Mouse (Mus musculus) left cerebral cortex, postnatal 25 days (tissue): Measurements from ENCODE around the gene Ctnna3. TPM values are rescaled to one million over a fixed set of nuclear protein-coding genes. Genes with fewer than 3 reads are reported as not detected.

Source experiments
- DNase-seq, 2 experiments: peaks; one replicate each; pipeline ENCODE4 v3.0.0; 2022; ENCODE audit warnings: low spot score in 2 of 2, mixed read lengths in 1 of 2
- intact Hi-C: fragments of 180-260 bp; cut with DNase I; formaldehyde crosslinking; loops from one replicate; pipeline ENCODE4 v1.15.1; 2025
- total RNA-seq, 2 experiments: library from RNA; stranded (reverse); gene quantifications; 2 replicates each; pipeline ENCODE4 v1.2.3; 2021

Gene Ctnna3
- total RNA-seq, 2 experiments from 2014 or later = 2.1 to 2.2 TPM

- intact Hi-C loops = no loop called here
- no peak for DNase-seq
Measured at GRCm38 (mm10) chr10:63650307-63650706, 220.4 kb downstream of the Ctnna3 start.

DNA sequence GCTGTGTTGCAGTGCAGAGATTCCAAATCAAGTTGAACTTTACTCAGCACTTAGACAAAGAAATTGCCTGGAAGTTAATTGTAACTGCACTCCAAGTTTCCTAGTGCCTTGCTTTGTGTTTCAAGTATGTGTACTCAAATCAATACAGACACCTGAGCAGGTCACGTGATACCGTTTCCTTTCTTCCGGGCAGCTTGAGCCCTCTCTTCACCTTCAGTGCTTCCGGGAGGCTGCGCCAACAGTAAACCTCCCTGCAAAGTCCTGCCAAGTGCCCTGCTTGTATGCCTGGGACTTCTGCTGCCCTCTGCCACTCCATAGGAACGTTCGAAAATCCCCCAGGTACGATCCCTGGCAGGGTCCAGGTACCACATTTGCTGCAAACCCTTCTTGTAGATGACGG lies 223.0 kb downstream of the Ctnna3 start:
- DNase-seq = no peak
- intact Hi-C loops = no loop called here

DNA sequence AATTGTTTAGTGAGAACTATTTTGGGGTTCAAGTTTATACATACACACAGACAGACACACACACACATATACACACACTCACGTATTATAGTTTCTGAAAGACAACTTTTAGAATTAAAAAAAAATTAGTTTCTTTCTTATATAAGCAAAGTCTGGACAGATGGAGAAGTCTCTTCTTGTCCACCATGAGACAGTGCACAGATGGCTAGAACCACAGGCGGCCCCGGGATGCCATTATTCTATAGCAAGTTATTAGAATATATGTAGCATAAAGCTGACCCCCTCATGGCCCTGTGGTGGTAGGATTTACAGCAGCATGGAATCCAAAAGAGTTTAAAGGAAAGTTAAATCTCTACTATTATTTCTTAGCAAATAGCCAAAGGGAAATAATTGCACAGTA lies 223.7 kb downstream of the Ctnna3 start:
- intact Hi-C loops = no loop called here
- DNase-seq = no peak

GRCm38 (mm10) chr10:63654560-63654959 lies 224.7 kb downstream of the Ctnna3 start:
- DNase-seq = no peak
- intact Hi-C loops = no loop called here

GRCm38 (mm10) chr10:63676343-63676742 lies 246.4 kb downstream of the Ctnna3 start:
- DNase-seq = peak in 1 of 2 experiments; percentile 10
- intact Hi-C loops = no loop called here

- DNase-seq = no peak
- intact Hi-C loops = no loop called here
Measured at GRCm38 (mm10) chr10:63689233-63689632, 259.3 kb downstream of the Ctnna3 start.

- DNase-seq = no peak
- intact Hi-C loops = no loop called here
Measured at GRCm38 (mm10) chr10:63689651-63690050, 259.8 kb downstream of the Ctnna3 start.

DNA sequence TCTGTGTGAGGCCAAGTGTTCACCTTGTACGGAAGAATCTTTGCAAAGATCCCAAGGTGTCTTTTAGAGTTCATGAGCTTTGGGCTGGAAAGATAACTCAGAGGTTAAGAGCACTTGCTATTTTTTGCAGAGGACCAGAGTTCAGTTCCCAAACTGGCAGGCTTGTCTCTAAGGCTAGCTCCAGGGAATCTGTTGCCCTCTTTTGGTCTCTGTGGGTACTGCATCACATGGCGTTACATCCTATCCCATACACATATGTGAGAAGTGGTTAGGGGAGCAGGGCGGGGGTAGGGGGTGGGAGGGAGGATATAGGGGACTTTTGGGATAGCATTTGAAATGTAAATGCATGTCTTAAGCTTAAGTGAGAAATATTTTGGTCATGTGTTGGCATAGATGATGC lies 262.1 kb downstream of the Ctnna3 start:
- intact Hi-C loops = no loop called here
- DNase-seq = no peak

DNA sequence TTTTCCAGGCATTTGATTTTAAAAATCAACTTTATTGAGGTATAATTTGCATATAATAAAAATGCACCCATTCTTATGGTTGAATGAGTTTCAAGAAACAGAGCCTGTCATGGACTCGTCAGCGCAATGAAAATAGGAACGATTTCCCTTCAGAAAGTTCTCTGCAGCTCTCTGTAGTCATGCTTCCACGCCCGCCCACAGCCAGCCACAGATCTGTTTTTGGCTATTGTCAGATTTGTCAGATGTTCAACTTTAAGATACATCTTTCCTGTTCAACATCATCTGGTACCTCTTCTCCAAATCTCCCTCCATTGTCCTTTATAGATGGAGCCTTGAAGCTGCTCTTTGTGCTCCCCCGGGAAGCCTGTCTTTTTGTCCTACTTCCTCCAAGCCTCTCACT lies 280.3 kb downstream of the Ctnna3 start:
- intact Hi-C loops = no loop called here
- peak; percentile 44 to 86 for DNase-seq

GRCm38 (mm10) chr10:63712530-63712929 lies 282.6 kb downstream of the Ctnna3 start:
- no peak for DNase-seq
- intact Hi-C loops = no loop called here

- intact Hi-C loops = no loop called here
- DNase-seq = no peak
Measured at GRCm38 (mm10) chr10:63714151-63714550, 284.3 kb downstream of the Ctnna3 start.

DNA sequence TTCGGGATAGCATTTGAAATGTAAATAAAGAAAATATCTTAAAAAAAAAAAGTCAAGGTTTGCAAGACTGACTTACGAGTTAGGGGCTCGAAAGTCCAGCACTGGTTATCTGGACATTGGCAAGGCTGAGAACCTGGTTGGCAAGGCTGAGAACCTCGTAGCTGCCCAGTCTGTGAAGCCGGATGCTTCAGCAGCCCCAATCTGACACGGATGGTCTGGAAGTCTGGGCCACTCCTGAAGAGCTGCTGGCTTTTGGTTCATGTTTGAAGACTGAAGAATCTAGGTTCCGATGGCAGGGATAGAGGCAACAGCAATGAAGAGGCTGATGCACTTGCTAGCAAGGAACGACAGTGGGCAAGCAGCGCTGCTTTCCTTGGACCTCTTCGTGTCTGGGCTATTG lies 339.0 kb downstream of the Ctnna3 start:
- DNase-seq = no peak
- intact Hi-C loops = no loop called here

DNA sequence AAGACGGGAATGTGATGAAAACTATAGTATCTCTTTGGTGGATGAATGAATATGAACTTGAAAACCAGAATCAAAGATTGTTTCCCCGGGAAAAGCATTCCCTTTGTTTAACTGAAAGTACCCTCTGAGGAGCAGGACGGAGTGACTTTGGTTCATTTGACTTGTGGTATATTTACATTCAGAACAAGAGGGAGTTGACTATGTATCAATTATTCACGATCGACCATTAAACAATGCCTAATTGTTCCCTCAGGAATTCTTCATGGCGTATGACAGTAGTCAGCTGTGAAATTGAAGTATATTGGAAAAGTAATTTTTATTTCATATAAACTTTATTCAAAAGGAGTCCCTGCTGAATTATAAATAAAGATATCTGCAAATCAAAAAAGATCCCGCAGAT lies 341.8 kb downstream of the Ctnna3 start:
- no peak for DNase-seq
- intact Hi-C loops = no loop called here

DNA sequence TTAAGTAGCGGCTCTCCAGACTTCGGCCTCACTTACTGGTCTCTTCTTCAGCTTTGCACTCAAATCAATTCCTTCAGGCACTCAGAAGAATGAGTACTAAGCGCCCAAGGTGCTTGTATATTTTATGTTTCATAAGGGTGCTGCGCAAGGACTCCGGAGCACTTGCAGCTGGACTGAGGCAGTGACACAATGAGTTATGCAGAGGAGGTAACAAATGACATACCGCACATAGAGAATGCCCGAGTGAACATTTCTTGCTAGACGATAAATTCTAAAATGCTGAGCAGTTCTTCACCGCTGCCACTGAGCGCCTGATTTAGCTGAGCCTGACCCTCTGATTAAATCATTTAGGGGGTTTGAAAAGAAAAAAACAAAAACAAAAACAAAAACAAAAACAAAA lies 342.2 kb downstream of the Ctnna3 start:
- intact Hi-C loops = no loop called here
- DNase-seq = no peak

GRCm38 (mm10) chr10:63781948-63782347 lies 352.1 kb downstream of the Ctnna3 start:
- no peak for DNase-seq
- intact Hi-C loops = no loop called here

DNA sequence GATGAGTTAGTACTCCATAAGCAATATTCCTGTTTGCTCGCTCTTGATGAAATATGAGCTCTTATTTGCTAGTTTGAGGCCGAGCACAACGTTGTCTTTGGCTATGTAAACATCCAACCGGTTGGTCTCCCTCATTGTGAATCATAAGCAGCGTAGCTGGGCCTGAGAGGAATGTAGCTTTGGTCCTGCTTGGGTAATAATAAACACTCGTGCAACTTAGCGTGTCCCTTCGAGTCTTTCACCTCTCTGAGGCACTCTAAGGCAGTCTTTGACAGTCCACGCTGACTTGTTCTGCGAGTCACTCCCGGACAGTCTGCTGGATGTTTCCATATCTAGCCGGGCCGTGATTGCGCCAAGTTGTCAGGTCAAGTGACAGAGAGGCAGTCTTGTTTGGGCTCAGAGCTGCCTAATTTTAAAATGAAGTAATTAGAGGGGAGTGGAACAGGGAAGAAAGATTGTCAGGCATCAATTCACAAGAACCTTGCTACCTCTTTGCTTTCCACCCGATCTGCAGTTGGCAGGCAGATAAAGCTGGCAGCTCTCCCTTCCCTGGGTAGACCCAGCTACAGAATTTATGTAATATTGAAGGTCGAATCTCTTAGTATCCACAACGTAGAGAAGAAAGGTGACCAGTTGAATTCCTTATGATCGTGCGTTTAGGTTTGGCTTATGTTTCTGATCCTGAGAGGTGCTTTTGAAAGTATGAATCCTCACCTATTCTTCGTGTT lies 355.1 kb downstream of the Ctnna3 start:
- intact Hi-C loops = no loop called here
- DNase-seq = no peak

- DNase-seq = no peak
- intact Hi-C loops = no loop called here
Measured at GRCm38 (mm10) chr10:63786390-63786789, 356.5 kb downstream of the Ctnna3 start.

DNA sequence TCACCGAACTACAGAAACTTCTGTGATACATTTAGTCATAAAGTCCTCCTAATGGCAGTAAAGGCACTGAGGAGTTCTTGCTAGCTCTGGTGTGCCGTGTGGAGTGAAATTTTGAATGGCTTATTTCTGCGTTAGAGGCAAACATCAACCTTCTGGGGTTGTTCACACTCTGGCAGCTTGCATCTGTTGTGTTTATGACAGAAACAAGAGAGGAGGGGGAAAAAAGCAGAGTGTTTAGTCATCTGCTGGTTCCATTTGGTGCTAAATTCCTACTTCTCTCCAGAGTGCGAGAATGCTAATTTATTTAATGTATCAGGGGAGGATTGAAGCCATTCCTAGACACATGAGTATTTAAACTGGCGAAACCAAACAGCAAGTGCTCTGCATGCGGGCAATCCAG lies 374.0 kb downstream of the Ctnna3 start:
- intact Hi-C loops = no loop called here
- peak; percentile 36 to 57 for DNase-seq

GRCm38 (mm10) chr10:63805551-63805950 lies 375.7 kb downstream of the Ctnna3 start:
- DNase-seq = no peak
- intact Hi-C loops = no loop called here

DNA sequence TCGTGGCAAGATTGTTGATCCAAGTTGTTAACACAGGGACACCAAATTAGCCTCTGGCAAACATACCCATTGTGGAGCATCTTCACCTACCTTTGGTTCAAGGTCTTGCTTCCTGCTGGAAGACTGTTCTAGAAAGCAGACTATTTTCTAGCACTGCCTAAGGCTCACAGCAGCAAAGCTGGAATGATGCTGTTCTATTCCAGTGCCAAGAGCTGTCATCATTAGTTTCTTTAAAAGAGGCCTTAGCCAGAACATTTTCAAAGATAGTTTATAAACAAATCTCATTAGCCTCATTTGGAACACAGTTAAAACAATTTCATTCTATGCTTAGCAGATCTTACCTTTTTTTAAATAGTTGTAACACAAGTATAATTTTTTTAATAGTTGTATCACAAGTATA lies 376.4 kb downstream of the Ctnna3 start:
- intact Hi-C loops = no loop called here

DNA sequence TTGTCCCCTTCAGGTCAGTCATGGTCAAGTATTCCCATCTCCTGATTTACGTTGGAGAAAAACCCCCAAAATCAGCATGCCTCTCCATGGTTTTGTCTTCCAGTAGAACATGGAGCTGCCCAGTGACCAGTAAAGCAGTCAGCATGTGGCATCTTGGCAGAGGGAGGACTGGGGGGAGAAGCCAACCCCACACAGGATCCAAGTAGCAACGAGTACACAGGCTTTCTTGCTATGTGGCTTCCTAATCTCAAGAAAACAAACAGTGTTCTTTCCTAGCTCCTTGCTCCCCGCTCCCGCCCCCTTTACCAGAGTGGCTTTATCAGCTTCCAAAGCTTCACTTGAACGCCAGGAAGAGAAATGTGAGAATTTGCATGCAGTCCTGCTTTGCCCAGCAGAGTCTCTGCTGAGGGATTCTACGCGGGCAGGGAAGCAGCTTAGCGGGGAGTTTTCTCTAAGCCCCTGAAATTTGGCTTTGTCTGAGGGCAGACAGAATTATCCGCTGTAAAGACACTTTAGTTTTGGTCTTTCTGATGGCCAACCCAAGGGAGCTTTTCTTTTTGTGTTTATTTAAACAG lies 380.2 kb downstream of the Ctnna3 start:
- DNase-seq = no peak
- intact Hi-C loops = no loop called here

More for the DNA sequence above, 376.4 kb downstream of the Ctnna3 start:
- DNase-seq = no peak

GRCm38 (mm10) chr10:63839011-63839410 lies 409.1 kb downstream of the Ctnna3 start:
- intact Hi-C loops = no loop called here
- DNase-seq = peak; percentile 34 to 81
